Mouse (Mus musculus): ENCODE results near the gene Nos3. TPM values are rescaled to one million over a fixed set of nuclear protein-coding genes. Genes with fewer than 3 reads are reported as not detected.

Nos3 gene
- polyA plus RNA-seq, 1 experiment from 2014 or later: 27.3 TPM

GRCm38 (mm10) chr5:24428596-24428995 is 64.0 kb downstream of the Nos3 start:
- no peak overlapping the region for H3K9ac ChIP-seq (ENCODE audit: low read length)
- no peak overlapping the region for H3K4me2 ChIP-seq (ENCODE audit: low read depth, low read length)
- H3K9me3 ChIP-seq (replicated peaks; ENCODE audit: control insufficient read depth, low read length): no peaks in the 10 kb centered on the region
- no peaks in the 10 kb centered on the region for H3K27me3 ChIP-seq (ENCODE audit: control insufficient read depth, insufficient read depth, low read length)
- 31% methylated on average over 8 of the region's 9 CpGs for WGBS
- peaks cover 20% of the 10 kb centered on the region for H3K36me3 ChIP-seq (ENCODE audit: control insufficient read depth, insufficient read depth)
- no peak overlapping the region for H3K4me3 ChIP-seq (ENCODE audit: low read length)
- no peak overlapping the region for H3K27ac ChIP-seq (ENCODE audit: low read length)
- peaks cover 28% of the 10 kb centered on the region for H3K4me1 ChIP-seq (ENCODE audit: control insufficient read depth, insufficient read depth, low read length)
- ATAC-seq (replicated peaks; ENCODE audit: extremely low read depth, insufficient read depth, low FRiP score): no peak

DNA sequence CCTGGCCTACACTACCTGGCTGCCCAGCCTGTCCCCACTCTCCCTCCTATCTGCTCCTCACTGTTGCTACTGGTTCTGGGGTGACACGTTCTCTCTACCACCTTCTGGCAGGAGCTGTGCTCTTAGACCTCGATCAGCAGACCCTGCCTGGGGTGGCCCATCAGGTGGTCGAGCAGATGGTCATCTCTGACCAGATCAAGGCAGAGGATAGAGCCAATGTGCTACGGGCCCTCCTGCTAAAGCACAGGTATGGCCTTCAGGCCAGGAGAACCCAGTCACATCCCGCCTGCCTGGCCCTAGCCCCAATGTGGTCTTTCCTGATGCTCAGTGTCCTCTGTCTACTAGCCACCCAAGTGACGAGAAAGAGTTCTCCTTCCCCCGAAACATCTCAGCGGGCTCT is 69.4 kb downstream of the Nos3 start:
- no peak overlapping the region for H3K27ac ChIP-seq (ENCODE audit: low read length)
- no peaks in the 10 kb centered on the region for H3K9me3 ChIP-seq (replicated peaks; ENCODE audit: control insufficient read depth, low read length)
- no peak overlapping the region for H3K4me3 ChIP-seq (ENCODE audit: low read length)
- no peak overlapping the region for H3K4me2 ChIP-seq (ENCODE audit: low read depth, low read length)
- H3K36me3 ChIP-seq (ENCODE audit: control insufficient read depth, insufficient read depth): peaks cover 54% of the 10 kb centered on the region
- no peak for ATAC-seq (replicated peaks; ENCODE audit: extremely low read depth, insufficient read depth, low FRiP score)
- H3K27me3 ChIP-seq (ENCODE audit: control insufficient read depth, insufficient read depth, low read length): no peaks in the 10 kb centered on the region
- 85% methylated on average over 8 of the region's 8 CpGs for WGBS
- no peak overlapping the region for H3K9ac ChIP-seq (ENCODE audit: low read length)
- H3K4me1 ChIP-seq (ENCODE audit: control insufficient read depth, insufficient read depth, low read length): no peaks in the 10 kb centered on the region; the same call in 1 of the 2 replicates

Other genes starting within 250 kb of the Nos3 start
- 11.5 and 13.2 TPM in 2 replicates for gene Nupl2, start 199.8 kb upstream of the Nos3 start, polyA plus RNA-seq (2015; fragmentation: Nextera tagmentation; extraction: Ambion mirVana)
- gene Kcnh2, start 13.2 kb upstream of the Nos3 start, polyA plus RNA-seq (2015; fragmentation: Nextera tagmentation; extraction: Ambion mirVana): 18.0 and 25.2 TPM in 2 replicates
- gene Atg9b, start 27.3 kb downstream of the Nos3 start, polyA plus RNA-seq (2015; fragmentation: Nextera tagmentation; extraction: Ambion mirVana): 2.3 and 2.6 TPM in 2 replicates
- gene Abcb8, start 28.9 kb downstream of the Nos3 start, polyA plus RNA-seq (2015; fragmentation: Nextera tagmentation; extraction: Ambion mirVana): 71.1 and 77.3 TPM in 2 replicates
- 0.14 TPM in 1 of 2 replicates, not detected in the other for gene Asic3, start 48.6 kb downstream of the Nos3 start, polyA plus RNA-seq (2015; fragmentation: Nextera tagmentation; extraction: Ambion mirVana)
- 28.5 and 30.4 TPM in 2 replicates for gene Cdk5, start 58.7 kb downstream of the Nos3 start, polyA plus RNA-seq (2015; fragmentation: Nextera tagmentation; extraction: Ambion mirVana)
- 29.2 and 32.5 TPM in 2 replicates for gene Slc4a2, start 59.0 kb downstream of the Nos3 start, polyA plus RNA-seq (2015; fragmentation: Nextera tagmentation; extraction: Ambion mirVana)
- gene Fastk, start 80.5 kb downstream of the Nos3 start, polyA plus RNA-seq (2015; fragmentation: Nextera tagmentation; extraction: Ambion mirVana): 209 and 225 TPM in 2 replicates
- gene Tmub1, start 83.0 kb downstream of the Nos3 start, polyA plus RNA-seq (2015; fragmentation: Nextera tagmentation; extraction: Ambion mirVana): 18.4 and 20.3 TPM in 2 replicates
- 15.5 and 18.4 TPM in 2 replicates for gene Agap3, start 87.4 kb downstream of the Nos3 start, polyA plus RNA-seq (2015; fragmentation: Nextera tagmentation; extraction: Ambion mirVana)
- gene Gbx1, start 162.4 kb downstream of the Nos3 start, polyA plus RNA-seq (2015; fragmentation: Nextera tagmentation; extraction: Ambion mirVana): not detected in 2 replicates
- 10.1 and 10.2 TPM in 2 replicates for gene Asb10, start 176.2 kb downstream of the Nos3 start, polyA plus RNA-seq (2015; fragmentation: Nextera tagmentation; extraction: Ambion mirVana)
- gene 4931409K22Rik, start 192.0 kb downstream of the Nos3 start, polyA plus RNA-seq (2015; fragmentation: Nextera tagmentation; extraction: Ambion mirVana): not detected in 2 replicates
- 68.1 and 72.6 TPM in 2 replicates for gene Abcf2, start 212.7 kb downstream of the Nos3 start, polyA plus RNA-seq (2015; fragmentation: Nextera tagmentation; extraction: Ambion mirVana)
- 14.4 and 14.8 TPM in 2 replicates for gene Chpf2, start 221.9 kb downstream of the Nos3 start, polyA plus RNA-seq (2015; fragmentation: Nextera tagmentation; extraction: Ambion mirVana)